Mouse (Mus musculus) gastrocnemius, postnatal 4 days (tissue): ENCODE results near the gene Iqsec1. TPM values are rescaled to one million over a fixed set of nuclear protein-coding genes. Genes with fewer than 3 reads are reported as not detected.
"Not testable (repeated sequence)": the region's sequence is repeated elsewhere in the genome, so short reads cannot be mapped to it uniquely, and the experiment has no call there.

Experiments used
- DNase-seq, 2 experiments: peaks; one replicate each; pipeline ENCODE4 v3.0.0; 2021 to 2022; ENCODE audit warnings: low spot score in 2 of 2, mixed read lengths in 2 of 2
- total RNA-seq, 2 experiments: library from RNA; stranded (reverse); gene quantifications; 2 replicates each; pipeline ENCODE4 v1.2.3; 2021

The Iqsec1 gene
- total RNA-seq, 2 experiments from 2014 or later: 84.0 to 106 TPM

DNA sequence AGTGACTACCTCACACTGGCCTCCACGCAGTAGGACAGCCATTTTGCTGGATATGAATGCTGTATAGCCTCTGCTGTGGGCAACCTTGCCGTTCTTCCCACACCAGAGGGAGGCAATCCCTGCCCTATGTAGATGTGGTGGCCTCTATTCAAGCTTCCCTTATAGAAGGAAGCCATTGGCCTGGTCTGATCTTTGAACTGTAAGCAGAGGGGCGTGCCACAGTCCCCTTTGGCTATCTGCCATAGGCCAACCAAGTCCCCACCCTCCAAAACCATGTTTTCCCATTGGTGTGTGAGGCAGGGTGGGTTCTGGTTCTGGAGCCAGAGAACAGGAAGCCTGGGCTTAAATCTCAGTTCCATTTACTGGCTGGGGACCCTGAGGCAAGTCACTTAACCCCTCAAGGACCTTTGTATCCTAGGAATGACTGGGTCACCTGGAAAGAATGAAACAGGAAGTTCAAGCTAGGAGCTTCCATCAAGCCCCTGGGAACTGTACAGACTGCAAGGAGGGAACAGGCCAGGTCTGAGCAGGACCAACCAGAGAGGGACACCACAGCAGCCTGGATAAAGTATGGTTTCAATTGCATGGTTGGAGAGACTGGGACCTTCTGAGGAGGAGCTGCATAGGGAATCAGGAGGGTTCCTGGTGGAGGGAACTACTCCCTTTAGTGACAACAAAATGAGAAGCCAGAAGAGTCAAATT lies 304.5 kb downstream of the Iqsec1 start:
- no peak for DNase-seq

DNA sequence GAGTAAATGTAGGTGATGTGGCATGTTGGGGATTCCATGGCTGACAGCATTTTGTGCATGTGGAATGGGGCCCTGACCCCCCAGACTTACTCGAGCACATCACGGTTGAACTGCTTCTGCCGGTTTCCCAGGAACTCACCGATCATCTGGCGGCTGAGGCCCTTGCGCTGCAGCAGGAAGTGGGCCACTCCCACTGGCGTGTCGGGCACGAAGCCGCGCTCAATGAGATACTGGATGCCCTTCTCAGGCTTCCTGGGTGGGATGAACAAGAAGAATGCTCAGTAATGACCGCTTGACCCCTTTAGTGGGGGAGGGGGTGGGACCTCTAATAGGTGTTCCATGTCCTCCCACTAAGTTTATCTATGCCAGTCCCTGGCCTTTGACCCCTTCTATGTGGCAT lies 308.1 kb downstream of the Iqsec1 start:
- no peak for DNase-seq

DNA sequence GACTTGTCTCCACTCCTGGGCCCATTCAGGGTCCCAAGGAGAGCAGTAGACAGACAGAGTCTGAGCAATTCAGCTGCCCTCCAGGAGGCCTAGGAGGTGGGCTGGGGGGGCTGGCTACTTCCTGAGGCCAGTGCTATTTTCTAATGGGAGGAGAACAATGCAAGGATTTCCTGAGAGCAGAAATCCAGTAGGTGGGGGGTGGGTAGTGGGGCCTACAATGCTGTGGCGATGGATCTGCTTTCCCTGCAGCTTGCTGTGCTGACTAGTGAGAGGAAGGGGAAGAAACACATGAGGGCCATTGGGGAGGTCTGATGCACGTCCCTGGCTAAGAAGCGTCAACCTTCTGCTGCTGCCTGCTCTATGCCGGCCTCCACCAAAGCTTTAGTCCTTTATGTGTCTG lies 309.7 kb downstream of the Iqsec1 start:
- DNase-seq: no peak

- DNase-seq: no peak
Observed at GRCm38 (mm10) chr6:90668693-90669092, 319.8 kb downstream of the Iqsec1 start.

DNA sequence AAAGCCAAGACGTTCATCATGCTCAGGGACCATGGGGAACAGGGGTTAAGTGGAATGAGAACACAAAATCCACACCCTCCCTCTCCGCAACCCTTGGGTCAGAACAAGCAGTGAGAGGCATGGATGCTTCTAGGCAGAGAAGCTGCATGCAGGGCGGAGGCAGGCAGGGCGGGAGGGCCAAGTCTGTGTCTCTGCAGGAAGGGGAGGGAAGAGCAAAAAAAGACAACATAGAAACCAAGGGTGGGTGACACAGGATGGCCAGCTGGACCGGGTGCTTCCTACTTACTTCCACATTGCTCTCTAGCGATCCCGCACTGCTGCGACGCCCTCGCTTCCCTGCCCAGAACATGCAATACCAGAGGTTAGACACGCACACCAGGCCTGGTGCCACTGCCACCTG lies 324.7 kb downstream of the Iqsec1 start:
- no peak for DNase-seq

DNA sequence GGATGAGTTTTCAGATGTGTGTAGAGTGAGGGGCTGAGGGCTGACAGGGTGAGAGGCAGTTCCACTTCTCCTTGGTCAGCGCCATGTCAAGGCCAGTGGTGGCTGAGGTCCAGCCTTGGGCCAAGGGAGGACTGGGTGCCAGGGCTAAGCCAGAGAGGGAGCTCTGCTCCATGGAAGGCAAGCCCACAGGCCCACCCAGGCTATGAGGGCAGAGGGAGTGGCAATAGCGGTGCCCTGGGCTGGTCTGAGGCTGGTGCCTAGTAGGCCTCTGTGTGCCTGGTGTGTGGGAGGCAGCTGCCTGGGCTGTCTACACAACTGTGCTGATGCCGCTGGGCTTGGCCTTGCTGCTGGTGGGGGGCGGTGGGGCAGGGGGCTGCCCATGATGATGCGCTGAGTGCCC lies 326.3 kb downstream of the Iqsec1 start:
- no peak for DNase-seq

GRCm38 (mm10) chr6:90661029-90661399 lies 327.5 kb downstream of the Iqsec1 start:
- no peak for DNase-seq

- DNase-seq: no peak
Observed at GRCm38 (mm10) chr6:90660398-90661028, 328.0 kb downstream of the Iqsec1 start.

DNA sequence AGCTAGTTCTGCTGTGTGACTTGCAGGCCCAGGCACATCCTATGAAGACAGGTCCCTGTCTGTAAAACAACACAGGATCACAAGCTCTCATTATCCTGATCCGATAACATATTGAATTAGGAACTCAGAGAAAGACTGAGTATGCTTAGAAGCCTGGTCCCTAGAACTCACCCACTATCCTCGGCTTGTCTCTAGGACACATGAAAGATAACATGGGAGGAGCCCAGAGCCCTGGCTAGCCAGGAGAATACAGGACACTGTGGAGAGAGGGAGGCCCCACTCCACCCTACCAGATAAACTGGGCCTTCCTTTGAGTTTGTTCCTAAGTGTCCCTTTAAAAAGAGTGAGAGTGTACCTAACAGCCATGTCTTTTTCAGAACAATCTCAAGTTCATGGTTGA lies 328.6 kb downstream of the Iqsec1 start:
- DNase-seq: no peak

DNA sequence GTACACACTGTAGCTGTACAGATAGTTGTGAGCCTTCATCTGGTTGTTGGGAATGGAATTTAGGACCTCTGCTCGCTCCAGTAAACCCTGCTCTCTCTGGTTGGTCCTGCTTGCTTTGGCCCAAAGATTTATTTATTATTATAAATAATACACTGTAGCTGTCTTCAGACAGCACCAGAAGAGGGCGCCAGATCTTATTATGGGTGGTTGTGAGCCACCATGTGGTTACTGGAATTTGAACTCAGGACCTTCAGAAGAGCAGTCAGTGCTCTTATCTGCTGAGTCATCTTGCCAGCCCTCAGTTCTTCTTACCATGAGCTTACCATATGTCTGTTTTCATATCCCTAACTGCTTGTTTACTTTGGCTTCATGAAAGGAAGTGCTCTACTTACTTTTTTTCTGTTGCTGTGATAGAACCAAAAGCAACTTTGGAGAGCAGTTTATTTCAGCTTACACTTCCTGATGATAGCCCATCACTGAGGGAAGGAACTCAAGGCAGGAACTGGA lies 332.1 kb downstream of the Iqsec1 start:
- DNase-seq: not testable (repeated sequence)

- peak; percentile 36 to 64 for DNase-seq
Observed at GRCm38 (mm10) chr6:90653736-90654135, 334.7 kb downstream of the Iqsec1 start.

GRCm38 (mm10) chr6:90650634-90651033 lies 337.9 kb downstream of the Iqsec1 start:
- DNase-seq: no peak

DNA sequence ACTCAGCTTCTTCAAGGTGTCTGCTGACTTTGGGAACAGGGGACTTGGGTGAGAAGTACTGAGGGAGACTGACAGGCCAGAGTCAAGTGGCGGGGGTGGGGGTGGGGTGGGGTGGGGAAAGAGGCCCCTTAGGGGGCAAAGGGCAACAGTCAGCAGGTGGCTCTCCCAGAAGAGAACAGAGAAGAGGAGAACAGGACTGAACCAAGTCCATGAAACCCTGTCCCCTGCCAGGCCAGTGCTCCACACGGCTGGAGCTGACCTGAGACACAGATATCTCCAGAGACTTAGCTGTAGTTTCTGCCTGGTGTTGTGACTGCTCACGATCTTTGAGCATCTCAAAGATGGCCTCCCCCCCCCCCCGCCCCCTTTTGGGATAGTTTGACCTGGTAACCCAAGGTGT lies 339.2 kb downstream of the Iqsec1 start:
- no peak for DNase-seq

DNA sequence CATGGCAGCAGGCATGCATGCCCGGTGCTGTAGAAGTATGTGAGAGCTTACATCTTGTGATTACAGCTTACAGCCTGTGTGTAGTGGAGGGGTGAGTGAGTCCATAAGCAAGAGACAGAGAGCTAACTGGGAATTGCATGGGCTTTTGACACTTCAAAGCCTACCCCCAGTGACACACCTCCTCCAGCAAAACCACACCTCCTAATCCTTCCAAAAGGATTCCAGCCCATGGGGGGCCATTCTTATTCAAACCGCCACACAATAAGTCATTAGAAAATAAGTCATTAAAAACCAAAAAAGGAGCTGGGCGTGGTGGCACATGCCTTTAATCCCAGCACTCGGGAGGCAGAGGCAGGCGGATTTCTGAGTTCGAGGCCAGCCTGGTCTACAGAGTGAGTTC lies 340.1 kb downstream of the Iqsec1 start:
- DNase-seq: no peak

DNA sequence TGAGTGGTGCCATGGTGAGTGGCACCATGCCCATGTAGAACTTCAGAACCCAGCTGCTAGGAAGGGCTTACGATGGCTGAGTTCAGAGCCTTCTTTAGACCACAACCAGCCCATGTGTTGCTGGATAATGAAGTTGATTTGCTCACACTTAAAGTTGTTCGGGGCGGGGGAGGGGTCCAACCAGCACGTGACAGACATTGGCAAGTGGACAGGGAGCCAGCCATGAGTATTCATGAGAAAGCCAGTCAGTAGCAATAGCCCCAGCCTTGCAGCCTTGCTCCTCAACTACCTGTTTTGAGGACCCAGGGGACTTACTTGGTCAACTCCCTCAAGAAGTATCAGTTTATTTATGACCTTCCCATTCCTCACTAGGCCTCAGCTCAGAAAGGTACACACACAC lies 343.5 kb downstream of the Iqsec1 start:
- no peak for DNase-seq

DNA sequence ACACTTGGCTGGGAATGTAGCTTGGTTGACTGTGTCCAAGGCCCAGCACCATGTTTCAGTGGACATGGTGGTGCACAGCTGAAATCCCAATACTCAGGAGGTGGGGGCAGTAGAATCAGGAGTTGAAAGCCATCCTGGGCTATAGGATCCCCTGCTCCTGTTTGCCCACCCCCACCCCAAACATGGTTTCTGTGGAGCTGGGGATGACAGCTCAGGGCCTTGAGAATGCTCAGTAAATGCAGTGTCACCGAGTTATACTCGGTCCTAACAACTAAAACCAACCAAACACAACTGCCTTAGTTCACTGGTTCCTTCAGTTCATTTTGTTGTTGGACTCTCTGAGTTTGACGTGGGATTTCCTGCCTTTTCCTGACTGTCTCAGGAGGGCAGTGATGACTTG lies 345.4 kb downstream of the Iqsec1 start:
- DNase-seq: no peak

DNA sequence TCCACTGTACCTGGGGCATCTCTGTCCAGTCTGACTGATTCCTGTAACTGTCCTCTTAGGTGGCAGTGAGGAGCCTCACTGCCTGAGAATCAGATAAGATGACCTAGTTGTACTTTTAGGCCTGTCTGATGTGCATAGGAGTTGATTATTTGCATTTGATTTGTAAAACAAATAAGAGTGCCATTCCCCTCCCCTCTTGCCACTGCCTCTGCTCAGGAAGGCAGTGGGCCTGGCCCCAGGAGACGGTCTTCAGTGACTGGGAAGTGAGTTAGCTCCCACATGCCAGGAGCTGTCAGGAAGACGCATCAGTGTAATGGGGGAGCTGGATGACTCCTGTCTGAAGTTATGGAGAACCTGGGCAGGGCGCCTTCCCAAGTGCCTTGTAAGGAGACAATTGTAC lies 352.9 kb downstream of the Iqsec1 start:
- DNase-seq: no peak

GRCm38 (mm10) chr6:90635081-90635480 lies 353.4 kb downstream of the Iqsec1 start:
- DNase-seq: no peak

GRCm38 (mm10) chr6:90632526-90632925 lies 356.0 kb downstream of the Iqsec1 start:
- DNase-seq: not testable (repeated sequence)

- DNase-seq: no peak
Observed at GRCm38 (mm10) chr6:90630427-90630826, 358.1 kb downstream of the Iqsec1 start.

GRCm38 (mm10) chr6:90629506-90629905 lies 359.0 kb downstream of the Iqsec1 start:
- no peak for DNase-seq

DNA sequence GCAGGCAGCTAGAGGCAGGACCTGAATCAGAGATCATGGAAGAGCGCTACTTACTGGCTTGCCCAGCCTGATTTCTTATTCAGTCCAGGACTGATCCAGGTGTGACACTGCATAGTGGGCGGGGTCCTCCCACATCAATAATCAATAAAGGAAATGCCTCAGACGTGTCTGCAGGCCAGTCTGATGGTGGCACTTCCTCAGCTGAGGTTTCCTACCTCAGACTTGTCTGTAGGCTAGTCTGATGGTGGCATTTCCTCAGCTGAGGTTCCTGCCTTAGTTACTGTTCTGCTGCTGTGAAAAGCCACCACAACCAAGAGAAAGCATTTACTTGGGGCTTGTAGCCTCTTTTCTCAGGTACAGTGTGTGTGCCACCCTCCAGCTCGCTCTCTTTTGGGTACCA lies 360.9 kb downstream of the Iqsec1 start:
- DNase-seq: no peak
